Mouse (Mus musculus): ENCODE measurements around the gene Scube1. TPM values are rescaled to one million over a fixed set of nuclear protein-coding genes. Genes with fewer than 3 reads are reported as not detected.

The Scube1 gene
- total RNA-seq, 2 experiments from 2014 or later, result not detected

GRCm38 (mm10) chr15:83712798-83713197 lies 12.0 kb downstream of the Scube1 start:
- ATAC-seq (replicated peaks; ENCODE audit: low FRiP score, low TSS enrichment, poor library complexity, severe bottlenecking), result no peak

- no peak for ATAC-seq (replicated peaks; ENCODE audit: low FRiP score, low TSS enrichment, poor library complexity, severe bottlenecking)
Measured at GRCm38 (mm10) chr15:83712361-83712760, 12.5 kb downstream of the Scube1 start.

GRCm38 (mm10) chr15:83709889-83710774 lies 14.7 kb downstream of the Scube1 start:
- no peak for ATAC-seq (replicated peaks; ENCODE audit: low FRiP score, low TSS enrichment, poor library complexity, severe bottlenecking)

- no peak for ATAC-seq (replicated peaks; ENCODE audit: low FRiP score, low TSS enrichment, poor library complexity, severe bottlenecking)
Measured at GRCm38 (mm10) chr15:83706528-83707199, 18.2 kb downstream of the Scube1 start.

- no peak for ATAC-seq (replicated peaks; ENCODE audit: low FRiP score, low TSS enrichment, poor library complexity, severe bottlenecking)
Measured at GRCm38 (mm10) chr15:83700593-83700923, 24.3 kb downstream of the Scube1 start.

GRCm38 (mm10) chr15:83699834-83700592 lies 24.8 kb downstream of the Scube1 start:
- no peak for ATAC-seq (replicated peaks; ENCODE audit: low FRiP score, low TSS enrichment, poor library complexity, severe bottlenecking)

GRCm38 (mm10) chr15:83699132-83699833 lies 25.5 kb downstream of the Scube1 start:
- no peak for ATAC-seq (replicated peaks; ENCODE audit: low FRiP score, low TSS enrichment, poor library complexity, severe bottlenecking)

GRCm38 (mm10) chr15:83696681-83697381 lies 28.0 kb downstream of the Scube1 start:
- ATAC-seq (replicated peaks; ENCODE audit: low FRiP score, low TSS enrichment, poor library complexity, severe bottlenecking), result no peak

- no peak for ATAC-seq (replicated peaks; ENCODE audit: low FRiP score, low TSS enrichment, poor library complexity, severe bottlenecking)
Measured at GRCm38 (mm10) chr15:83695159-83695558, 29.7 kb downstream of the Scube1 start.

- ATAC-seq (replicated peaks; ENCODE audit: low FRiP score, low TSS enrichment, poor library complexity, severe bottlenecking), result no peak
Measured at GRCm38 (mm10) chr15:83691901-83692361, 32.9 kb downstream of the Scube1 start.

- ATAC-seq (replicated peaks; ENCODE audit: low FRiP score, low TSS enrichment, poor library complexity, severe bottlenecking), result no peak
Measured at GRCm38 (mm10) chr15:83689946-83690345, 34.9 kb downstream of the Scube1 start.

GRCm38 (mm10) chr15:83686601-83687000 lies 38.2 kb downstream of the Scube1 start:
- no peak for ATAC-seq (replicated peaks; ENCODE audit: low FRiP score, low TSS enrichment, poor library complexity, severe bottlenecking)

- ATAC-seq (replicated peaks; ENCODE audit: low FRiP score, low TSS enrichment, poor library complexity, severe bottlenecking), result no peak
Measured at GRCm38 (mm10) chr15:83685950-83686349, 38.9 kb downstream of the Scube1 start.

GRCm38 (mm10) chr15:83683051-83683561 lies 41.7 kb downstream of the Scube1 start:
- no peak for ATAC-seq (replicated peaks; ENCODE audit: low FRiP score, low TSS enrichment, poor library complexity, severe bottlenecking)

- ATAC-seq (replicated peaks; ENCODE audit: low FRiP score, low TSS enrichment, poor library complexity, severe bottlenecking), result no peak
Measured at GRCm38 (mm10) chr15:83680300-83680699, 44.5 kb downstream of the Scube1 start.

GRCm38 (mm10) chr15:83679729-83680128 lies 45.1 kb downstream of the Scube1 start:
- ATAC-seq (replicated peaks; ENCODE audit: low FRiP score, low TSS enrichment, poor library complexity, severe bottlenecking), result no peak

- ATAC-seq (replicated peaks; ENCODE audit: low FRiP score, low TSS enrichment, poor library complexity, severe bottlenecking), result no peak
Measured at GRCm38 (mm10) chr15:83678606-83679005, 46.2 kb downstream of the Scube1 start.

GRCm38 (mm10) chr15:83678089-83678488 lies 46.7 kb downstream of the Scube1 start:
- no peak for ATAC-seq (replicated peaks; ENCODE audit: low FRiP score, low TSS enrichment, poor library complexity, severe bottlenecking)

- ATAC-seq (replicated peaks; ENCODE audit: low FRiP score, low TSS enrichment, poor library complexity, severe bottlenecking), result no peak
Measured at GRCm38 (mm10) chr15:83677098-83677497, 47.7 kb downstream of the Scube1 start.

Data from megakaryocyte-erythroid progenitor cell, adult 5-6 weeks (primary cell).